Mouse (Mus musculus) monocyte, adult 59 days (primary cell): ENCODE results near the gene Mrps27. TPM values are rescaled to one million over a fixed set of nuclear protein-coding genes. Genes with fewer than 3 reads are reported as not detected.

Experiments used
- total RNA-seq, 2 experiments: library from RNA; stranded (reverse); gene quantifications; one replicate each; pipeline ENCODE4 v1.2.4; 2023

Gene Mrps27
- total RNA-seq, result 10 to 100 TPM; 12.1 to 12.9 TPM

DNA sequence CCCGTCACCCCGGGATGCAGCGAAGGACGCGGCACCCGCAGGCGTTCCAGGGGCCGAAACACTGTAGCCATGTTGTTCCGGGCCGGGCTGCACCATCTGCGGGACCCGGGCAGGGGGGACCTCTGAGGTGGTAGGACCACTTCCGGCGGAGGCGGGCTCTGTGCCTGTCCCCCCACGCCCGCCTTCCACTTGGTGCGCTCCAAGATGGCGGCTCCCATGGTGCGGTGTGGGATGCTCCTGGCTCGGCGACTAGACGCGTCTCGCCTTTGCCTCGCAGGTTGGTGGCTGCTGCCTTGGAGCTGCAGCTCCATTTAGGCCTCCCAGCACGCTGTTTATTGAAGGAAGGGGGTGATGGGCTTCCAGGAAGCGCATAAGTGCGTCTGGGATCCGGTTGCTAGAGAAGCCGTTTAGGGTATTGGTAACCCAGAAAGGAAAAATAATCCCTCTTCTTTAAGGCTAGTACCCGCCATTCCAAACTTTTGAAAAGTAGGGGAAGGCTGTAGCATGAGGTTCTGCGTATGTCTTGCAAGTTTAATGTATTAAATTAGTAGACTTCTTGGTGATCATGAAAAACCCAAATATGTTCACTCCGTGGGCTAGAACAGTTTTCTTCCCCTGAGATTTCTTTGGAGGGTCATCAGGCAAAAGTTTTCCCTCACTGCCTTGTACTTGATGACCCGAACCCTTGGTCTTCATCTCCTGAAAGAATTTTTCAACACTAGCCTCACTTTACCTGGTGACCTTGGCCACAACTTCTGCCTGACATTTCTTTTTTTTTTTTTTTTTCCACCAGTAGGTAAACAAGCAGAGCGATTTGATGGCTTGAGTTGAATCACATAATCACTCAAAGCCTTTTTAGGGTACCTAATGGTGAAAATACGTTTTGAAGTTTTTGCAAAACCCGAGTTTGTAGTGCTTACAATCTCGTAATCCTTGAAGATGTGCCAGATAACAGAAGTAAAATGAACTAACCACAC is at the start of gene Mrps27, which contains the start of gene Ptcd2:
TSS of gene Mrps27 (plus strand) at position 188 of the 977 bp plus-strand sequence.
TSS of gene Ptcd2 (minus strand) at position 107 of the 977 bp plus-strand sequence.

Other genes starting within 250 kb of the Mrps27 start
- gene Zfp366, start 160.0 kb upstream of the Mrps27 start, total RNA-seq, result 10 to 100 TPM; 13.4 to 17.3 TPM
- gene Ptcd2, start 81 bp upstream of the Mrps27 start, total RNA-seq, result 10 to 100 TPM; 42.7 to 45.8 TPM
- gene Map1b, start 171.8 kb downstream of the Mrps27 start, total RNA-seq, result under 1 TPM; 0.18 to 0.33 TPM